Mouse (Mus musculus) stomach, postnatal 0 days (tissue): Measurements from ENCODE around the gene Dkkl1. TPM values are rescaled to one million over a fixed set of nuclear protein-coding genes. Genes with fewer than 3 reads are reported as not detected.

Source experiments
- ATAC-seq: fragments of 200-750 bp; cut with Nextera tagmentation; 2 replicates; pipeline ENCODE4 v1.8.0; 2017; ENCODE audit not compliant: low FRiP score, low TSS enrichment
- DNase-seq: peaks from one replicate; pipeline ENCODE4 v3.0.0-alpha.2; 2016; ENCODE audit warnings: low spot score
- H3K27ac ChIP-seq: fragments of 300-500 bp; sonication (generic); replicated peaks from 2 replicates; pipeline ENCODE4 v1.5.1; 2014; ENCODE audit warnings: mild to moderate bottlenecking, control low read depth
- H3K27me3 ChIP-seq: fragments of 300-500 bp; sonication (generic); 2 replicates; pipeline ENCODE4 v1.6.1; 2014; ENCODE audit warnings: low read length; ENCODE audit not compliant: control insufficient read depth, insufficient read depth
- H3K36me3 ChIP-seq: fragments of 300-500 bp; sonication (generic); 2 replicates; pipeline ENCODE4 v1.6.1; 2014; ENCODE audit warnings: low read length, mixed read lengths; ENCODE audit not compliant: control insufficient read depth, insufficient read depth
- H3K4me1 ChIP-seq: fragments of 300-500 bp; sonication (generic); replicated peaks from 2 replicates; pipeline ENCODE4 v1.6.1; 2014; ENCODE audit warnings: antibody characterized with exemption; ENCODE audit not compliant: control insufficient read depth, insufficient read depth
- H3K4me2 ChIP-seq: fragments of 300-500 bp; sonication (generic); replicated peaks from 2 replicates; pipeline ENCODE4 v1.6.1; 2014; ENCODE audit warnings: low read depth, mild to moderate bottlenecking, control low read depth, moderate library complexity
- H3K4me3 ChIP-seq: fragments of 300-500 bp; sonication (generic); 2 replicates; pipeline ENCODE4 v1.5.1; 2014; ENCODE audit warnings: low read depth, low read length, control low read depth
- H3K9ac ChIP-seq: fragments of 300-500 bp; sonication (generic); 2 replicates; pipeline ENCODE4 v1.6.1; 2014; ENCODE audit warnings: mild to moderate bottlenecking, low read length, control low read depth, mixed read lengths
- H3K9me3 ChIP-seq: fragments of 300-500 bp; sonication (generic); 2 replicates; pipeline ENCODE4 v1.6.1; 2016; ENCODE audit warnings: low read length; ENCODE audit not compliant: control insufficient read depth
- CTCF ChIP-seq: IDR thresholded peaks from 2 replicates; pipeline ENCODE4 v1.5.1; 2016; ENCODE audit warnings: antibody characterized with exemption, low read depth, mild to moderate bottlenecking, moderate library complexity
- EP300 ChIP-seq: optimal IDR thresholded peaks from 2 replicates; pipeline ENCODE3; 2016; ENCODE audit warnings: antibody characterized with exemption
- WGBS: fragments of 180-500 bp; shearing (Covaris S2); extraction: QIAGEN DNeasy Blood & Tissue Kit; methylation state at CpG from one replicate; pipeline ENCODE4 v1.1.7; 2014; 5-methylcytosine and 5-hydroxymethylcytosine counted together
- polyA plus RNA-seq: library from polyadenylated mRNA; unstranded; fragments of >200 nt; fragmentation: Nextera tagmentation; extraction: Ambion mirVana; gene quantifications from 2 replicates; pipeline ENCODE4 v1.2.1, GENCODE M21; 2015

Dkkl1 gene
- polyA plus RNA-seq, 1 experiment from 2014 or later = 48.4 TPM

GRCm38 (mm10) chr7:45179469-45179868 lies 32.5 kb downstream of the Dkkl1 start, which contains the start of gene Gfy:
Gene Gfy, minus strand, starts transcription at chr7:45179569.
- Histone ChIP-seq H3K4me1 (peaks cover 9% of the 10 kb centered on the region), H3K36me3 (no peaks in the 10 kb centered on the region), H3K27ac (no peak within 1 kb of the TSS), H3K9me3 (no peaks in the 10 kb centered on the region), H3K4me3 (no peak within 1 kb of the TSS), H3K27me3 (peaks cover 32% of the 10 kb centered on the region; the same call in 1 of the 2 replicates), H3K9ac (no peak within 1 kb of the TSS), H3K4me2 (no peak within 1 kb of the TSS)
- DNase-seq (no peak), ATAC-seq (no peak)
- TF ChIP-seq CTCF (no peak), EP300 (no peak)
- 22% methylated on average over 7 of the region's 7 CpGs for WGBS

DNA sequence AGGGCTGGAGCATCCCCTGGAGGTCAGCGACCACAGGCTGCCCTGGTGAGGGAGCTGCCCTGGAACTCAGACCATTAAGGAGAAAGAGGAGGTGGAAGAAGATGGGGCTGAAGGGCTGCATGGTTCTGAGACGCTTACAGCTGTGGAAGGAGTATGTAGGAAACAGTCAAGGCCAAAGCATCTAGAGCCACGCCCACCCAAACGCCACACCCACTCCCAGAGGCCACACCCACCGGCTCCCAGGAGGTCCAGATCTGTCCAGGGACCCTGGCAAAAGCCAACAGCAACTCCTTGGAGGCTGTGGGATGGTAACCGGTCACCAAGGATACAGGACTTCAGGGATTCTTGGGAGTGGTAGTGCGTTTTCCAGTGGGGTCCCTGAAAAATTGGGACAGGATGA lies 33.4 kb downstream of the Dkkl1 start:
- Histone ChIP-seq H3K9me3 (no peaks in the 10 kb centered on the region), H3K4me2 (no peak overlapping the region), H3K27ac (no peak overlapping the region), H3K4me1 (peaks cover 9% of the 10 kb centered on the region), H3K9ac (no peak overlapping the region), H3K27me3 (peaks cover 32% of the 10 kb centered on the region; the same call in 1 of the 2 replicates), H3K4me3 (no peak overlapping the region), H3K36me3 (no peaks in the 10 kb centered on the region)
- DNase-seq (no peak), ATAC-seq (no peak)
- WGBS = 25% methylated on average over 7 of the region's 7 CpGs
- TF ChIP-seq CTCF (no peak), EP300 (no peak)

- 0 out of 2 replicates have a peak overlapping the region, but pooled peaks have one; percentile 14 for H3K4me2 ChIP-seq
Measured at GRCm38 (mm10) chr7:45176356-45176755, 35.6 kb downstream of the Dkkl1 start.

DNA sequence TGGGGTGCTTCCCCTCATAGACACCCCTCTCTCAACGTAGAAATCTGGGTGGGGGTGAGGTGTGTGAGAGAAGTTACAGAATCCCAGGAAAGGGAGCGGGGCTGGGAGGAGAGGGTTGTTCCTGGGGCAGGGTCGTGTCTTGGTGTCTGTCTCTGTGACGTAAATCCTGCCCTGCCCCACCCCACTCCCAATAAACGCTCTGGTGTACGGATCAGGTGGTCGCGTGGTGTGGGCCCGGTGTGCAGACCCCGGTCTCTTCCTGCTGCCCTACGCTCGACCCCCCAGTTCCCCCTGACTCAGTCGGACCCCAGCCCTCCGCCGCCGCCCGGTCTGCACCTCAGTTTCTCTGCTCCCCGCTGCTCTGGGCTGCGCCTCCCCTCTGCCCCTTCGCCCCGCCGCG lies 36.0 kb downstream of the Dkkl1 start:
- WGBS = 2% methylated on average over 23 of the region's 23 CpGs
- H3K27ac ChIP-seq = no peak overlapping the region
- DNase-seq = no peak
- no peak overlapping the region for H3K4me2 ChIP-seq
- H3K27me3 ChIP-seq = peaks cover 23% of the 10 kb centered on the region; the same call in 1 of the 2 replicates
- H3K9me3 ChIP-seq = no peaks in the 10 kb centered on the region
- H3K36me3 ChIP-seq = no peaks in the 10 kb centered on the region
- H3K4me3 ChIP-seq = peak overlapping the region; percentile 6; the same call in 1 of the 2 replicates
- H3K4me1 ChIP-seq = 0 out of 2 replicates have a peak, but pooled peaks cover 6% of the 10 kb centered on the region
- no peak overlapping the region for H3K9ac ChIP-seq
- TF ChIP-seq CTCF (no peak), EP300 (no peak)
- ATAC-seq = no peak

More at GRCm38 (mm10) chr7:45176356-45176755, 35.6 kb downstream of the Dkkl1 start:
- Histone ChIP-seq H3K36me3 (no peaks in the 10 kb centered on the region), H3K4me1 (0 out of 2 replicates have a peak, but pooled peaks cover 6% of the 10 kb centered on the region), H3K27ac (no peak overlapping the region), H3K9ac (no peak overlapping the region), H3K4me3 (peak overlapping the region; percentile 6; the same call in 1 of the 2 replicates), H3K9me3 (no peaks in the 10 kb centered on the region), H3K27me3 (peaks cover 27% of the 10 kb centered on the region; the same call in 1 of the 2 replicates)
- DNase-seq (no peak), ATAC-seq (no peak)
- TF ChIP-seq EP300 = no peak
- TF ChIP-seq CTCF = no peak
- 4% methylated on average over 30 of the region's 31 CpGs for WGBS

GRCm38 (mm10) chr7:45175398-45175797 lies 36.5 kb downstream of the Dkkl1 start:
- H3K9me3 ChIP-seq = no peaks in the 10 kb centered on the region
- no peak overlapping the region for H3K4me2 ChIP-seq
- 3% methylated on average over 13 of the region's 13 CpGs for WGBS
- no peaks in the 10 kb centered on the region for H3K36me3 ChIP-seq
- no peak for TF ChIP-seq EP300
- no peak for TF ChIP-seq CTCF
- peaks cover 20% of the 10 kb centered on the region; the same call in 1 of the 2 replicates for H3K27me3 ChIP-seq
- H3K4me3 ChIP-seq = no peak overlapping the region
- ATAC-seq (no peak), DNase-seq (no peak)
- H3K27ac ChIP-seq = no peak overlapping the region
- no peak overlapping the region for H3K9ac ChIP-seq
- H3K4me1 ChIP-seq = 0 out of 2 replicates have a peak, but pooled peaks cover 6% of the 10 kb centered on the region

DNA sequence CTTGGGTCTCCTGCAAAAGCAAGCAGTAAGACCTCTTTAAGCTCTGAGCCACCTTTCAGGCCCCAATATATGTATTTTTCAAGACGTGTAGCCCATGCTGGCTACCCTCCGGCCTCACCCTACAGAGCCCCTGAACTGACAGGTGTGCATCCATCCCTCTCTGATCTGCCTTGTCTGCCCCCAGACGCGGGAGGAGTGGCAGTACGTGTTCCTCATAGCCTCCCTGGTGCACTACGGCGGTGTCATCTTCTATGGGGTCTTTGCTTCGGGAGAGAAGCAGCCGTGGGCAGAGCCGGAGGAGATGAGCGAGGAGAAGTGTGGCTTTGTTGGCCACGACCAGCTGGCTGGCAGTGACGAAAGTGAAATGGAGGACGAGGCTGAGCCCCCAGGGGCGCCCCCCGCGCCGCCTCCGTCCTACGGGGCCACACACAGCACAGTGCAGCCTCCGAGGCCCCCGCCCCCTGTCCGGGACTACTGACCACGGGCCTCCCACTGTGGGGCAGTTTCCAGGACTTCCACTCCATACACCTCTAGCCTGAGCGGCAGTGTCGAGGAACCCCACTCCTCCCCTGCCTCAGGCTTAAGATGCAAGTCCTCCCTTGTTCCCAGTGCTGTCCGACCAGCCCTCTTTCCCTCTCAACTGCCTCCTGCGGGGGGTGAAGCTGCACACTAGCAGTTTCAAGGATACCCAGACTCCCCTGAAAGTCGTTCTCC lies 37.2 kb downstream of the Dkkl1 start:
- 5% methylated on average over 26 of the region's 29 CpGs for WGBS
- H3K4me1 ChIP-seq = 0 out of 2 replicates have a peak, but pooled peaks cover 6% of the 10 kb centered on the region
- no peak overlapping the region for H3K9ac ChIP-seq
- peaks cover 6% of the 10 kb centered on the region for H3K9me3 ChIP-seq
- peaks cover 17% of the 10 kb centered on the region; the same call in 1 of the 2 replicates for H3K27me3 ChIP-seq
- TF ChIP-seq EP300 (no peak), CTCF (no peak)
- ATAC-seq = no peak
- no peak overlapping the region for H3K4me2 ChIP-seq
- no peak for DNase-seq
- H3K27ac ChIP-seq = no peak overlapping the region
- H3K4me3 ChIP-seq = no peak overlapping the region
- no peaks in the 10 kb centered on the region for H3K36me3 ChIP-seq
